Mouse (Mus musculus): ENCODE data around the gene Vmn1r128. TPM values are rescaled to one million over a fixed set of nuclear protein-coding genes. Genes with fewer than 3 reads are reported as not detected.
"Not testable (repeated sequence)": the region's sequence is repeated elsewhere in the genome, so short reads cannot be mapped to it uniquely, and the experiment has no call there.

Gene Vmn1r128
- not detected for total RNA-seq (2021)

- DNase-seq (ENCODE audit: low spot score in 2 of 2); intact Hi-C loops (cut with DNase I): not testable (repeated sequence)
These were observed at the start of gene Vmn1r128 for GRCm38 (mm10) chr7:21349073-21349472. Vmn1r128 (plus strand) TSS chr7:21349373.

GRCm38 (mm10) chr7:21301367-21301766, 47.8 kb upstream of the Vmn1r128 start, which contains the start of gene Vmn1r126:
Vmn1r126 (minus strand) TSS chr7:21301467.
- intact Hi-C loops (cut with DNase I); DNase-seq (ENCODE audit: low spot score in 2 of 2): not testable (repeated sequence)

DNA sequence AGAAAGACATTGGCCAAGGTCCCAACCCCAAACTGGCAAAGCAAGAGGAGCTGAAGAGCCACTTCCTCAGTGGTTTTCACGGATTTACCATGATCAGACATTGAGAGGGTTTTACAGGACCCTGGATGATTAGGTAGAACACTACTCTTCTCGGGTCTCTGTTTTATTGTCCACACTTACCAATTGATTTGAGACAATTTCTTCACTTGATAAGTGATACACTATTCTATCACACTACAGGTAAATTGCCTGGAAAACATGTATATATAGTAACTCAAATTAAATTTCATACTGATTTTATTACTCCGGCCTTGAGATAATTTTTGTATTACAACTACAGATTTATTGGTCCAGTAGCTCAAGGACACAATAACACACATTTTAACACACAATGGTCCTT, 29.4 kb upstream of the Vmn1r128 start, which contains the start of gene Vmn1r127:
TSS of gene Vmn1r127 (minus strand) at position 101 of the 400 bp plus-strand sequence.
- intact Hi-C loops (cut with DNase I); DNase-seq (ENCODE audit: low spot score in 2 of 2): not testable (repeated sequence)

DNA sequence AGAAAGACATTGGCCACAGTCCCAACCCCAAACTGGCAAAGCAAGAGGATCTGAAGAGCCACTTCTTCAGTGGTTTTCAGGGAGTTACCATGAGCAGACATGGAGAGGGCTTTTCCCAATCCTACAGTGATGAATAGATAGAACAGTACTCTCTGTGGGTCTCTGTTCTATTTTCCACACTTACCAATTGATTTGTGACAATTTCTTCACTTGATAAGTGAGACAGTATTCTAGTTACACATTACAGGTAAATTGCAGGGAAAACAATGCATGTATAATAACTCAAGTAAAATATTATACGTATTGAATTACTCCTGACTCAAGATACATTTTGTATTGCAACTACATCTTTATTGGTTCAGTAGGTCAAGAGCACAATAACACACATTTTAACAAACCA, 12.0 kb downstream of the Vmn1r128 start, which contains the start of gene Vmn1r129:
TSS of gene Vmn1r129 (minus strand) at position 101 of the 400 bp plus-strand sequence.
- DNase-seq (ENCODE audit: low spot score in 2 of 2); intact Hi-C loops (cut with DNase I): not testable (repeated sequence)

Other genes starting within 250 kb of the Vmn1r128 start
- gene Vmn1r122, start 215.2 kb upstream of the Vmn1r128 start, total RNA-seq (2021): not detected
- not detected for gene Vmn1r123, start 187.2 kb upstream of the Vmn1r128 start, total RNA-seq (2021)
- gene Gm5157, start 158.9 kb upstream of the Vmn1r128 start, total RNA-seq (2021): not detected
- not detected for gene Vmn1r124, start 88.8 kb upstream of the Vmn1r128 start, total RNA-seq (2021)
- not detected for gene Vmn1r125, start 77.2 kb upstream of the Vmn1r128 start, total RNA-seq (2021)
- not detected for gene Vmn1r126, start 47.9 kb upstream of the Vmn1r128 start, total RNA-seq (2021)
- not detected for gene Vmn1r127, start 29.5 kb upstream of the Vmn1r128 start, total RNA-seq (2021)
- gene Vmn1r129, start 11.9 kb downstream of the Vmn1r128 start, total RNA-seq (2021): not detected
- not detected for gene Gm6882, start 83.4 kb downstream of the Vmn1r128 start, total RNA-seq (2021)
- gene Vmn1r130, start 162.4 kb downstream of the Vmn1r128 start, total RNA-seq (2021): not detected
- gene Vmn1r131, start 196.7 kb downstream of the Vmn1r128 start, total RNA-seq (2021): not detected

All from left cerebral cortex, postnatal 36 days (tissue).